Mouse (Mus musculus) spleen, postnatal 14 days (tissue): Measurements from ENCODE around the gene Nudt16.
A peak's percentile ranks its signal among the peaks of the same experiment; 100 is the strongest.
"Not testable (repeated sequence)": the region's sequence is repeated elsewhere in the genome, so short reads cannot be mapped to it uniquely, and the experiment has no call there.

Source experiments
- DNase-seq, 2 experiments: peaks; one replicate each; pipeline ENCODE4 v3.0.0; 2021 to 2022; ENCODE audit warnings: low spot score in 2 of 2

The Nudt16 gene

GRCm38 (mm10) chr9:105131253-105132001 lies at the start of gene Nudt16:
TSS of gene Nudt16 (minus strand) at chr9:105131824.
- peak; percentile 71 to 76 for DNase-seq

GRCm38 (mm10) chr9:105144992-105145391 lies 13.4 kb upstream of the Nudt16 start, which contains the start of gene 1700080E11Rik:
TSS of gene 1700080E11Rik (minus strand) at chr9:105145092.
- DNase-seq, result no peak

- no peak for DNase-seq
Observed at GRCm38 (mm10) chr9:105139204-105139603, 7.6 kb upstream of the Nudt16 start.

GRCm38 (mm10) chr9:105136404-105136803 lies 4.8 kb upstream of the Nudt16 start:
- DNase-seq, result no peak

- DNase-seq, result no peak
Observed at GRCm38 (mm10) chr9:105134536-105134935, 2.9 kb upstream of the Nudt16 start.

- DNase-seq, result no peak
Observed at GRCm38 (mm10) chr9:105132002-105132367, 361 bp upstream of the Nudt16 start.

GRCm38 (mm10) chr9:105130331-105130730 lies 1.3 kb downstream of the Nudt16 start:
- no peak for DNase-seq

GRCm38 (mm10) chr9:105125206-105125605 lies 6.4 kb downstream of the Nudt16 start:
- DNase-seq, result not testable (repeated sequence)

GRCm38 (mm10) chr9:105103893-105104292 lies 27.7 kb downstream of the Nudt16 start:
- no peak for DNase-seq

- no peak for DNase-seq
Observed at GRCm38 (mm10) chr9:105101911-105102310, 29.7 kb downstream of the Nudt16 start.

- DNase-seq, result no peak
Observed at GRCm38 (mm10) chr9:105100807-105101570, 30.6 kb downstream of the Nudt16 start.

GRCm38 (mm10) chr9:105080246-105080645 lies 51.4 kb downstream of the Nudt16 start:
- DNase-seq, result no peak
